Mouse (Mus musculus): ENCODE results near the gene Blmh. TPM values are rescaled to one million over a fixed set of nuclear protein-coding genes. Genes with fewer than 3 reads are reported as not detected.
"Not testable (repeated sequence)": the region's sequence is repeated elsewhere in the genome, so short reads cannot be mapped to it uniquely, and the experiment has no call there.

The Blmh gene
- polyA plus RNA-seq, 1 experiment from 2014 or later, result 118 TPM

DNA sequence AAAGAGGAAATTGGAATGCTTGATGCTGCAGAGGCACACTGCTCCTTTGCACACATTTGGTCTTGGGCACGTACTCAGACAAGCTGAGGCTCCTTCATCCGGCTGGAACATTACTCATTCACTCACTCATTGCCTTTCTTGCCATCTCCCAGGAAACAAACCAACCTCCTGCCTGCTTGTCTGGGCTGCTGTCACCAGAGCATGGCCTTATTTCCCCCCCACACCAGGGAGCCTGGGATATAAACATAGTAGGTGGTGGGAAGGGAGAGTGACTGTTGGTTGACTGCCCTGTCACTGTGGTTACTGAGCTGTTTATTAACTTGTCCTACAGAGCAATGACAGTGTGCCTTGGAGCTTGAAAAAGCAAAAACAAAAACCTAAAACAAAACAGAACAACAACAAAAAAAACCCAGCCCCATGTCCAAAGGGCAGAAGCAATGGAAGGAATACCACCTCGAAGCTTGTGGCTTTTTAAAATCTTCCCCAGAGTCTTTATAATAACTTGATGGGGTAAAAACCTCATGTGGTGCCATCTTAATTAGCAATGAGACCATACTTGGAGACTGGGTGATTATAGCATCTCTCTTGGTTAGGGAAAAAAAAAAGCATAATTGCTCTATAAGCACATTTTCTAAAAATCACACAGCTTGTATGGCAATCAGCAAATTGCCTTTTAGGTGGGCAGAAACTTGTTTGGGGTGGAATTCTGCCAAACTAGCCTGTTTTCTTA lies 13.1 kb upstream of the Blmh start:
- 0 out of 2 replicates have a peak, but pooled peaks have one; percentile 33 for ATAC-seq (ENCODE audit: low FRiP score, low TSS enrichment)
- whole genome bisulfite sequencing, result 45% methylated on average over 3 of the region's 3 CpGs
- Histone ChIP-seq H3K4me3 (ENCODE audit: low read depth, low read length) (no peak overlapping the region), H3K27ac (replicated peaks) (no peak overlapping the region), H3K27me3 (ENCODE audit: control insufficient read depth, insufficient read depth, low read length) (no peaks in the 10 kb centered on the region), H3K9ac (ENCODE audit: low read length) (no peak overlapping the region), H3K36me3 (ENCODE audit: control insufficient read depth, insufficient read depth, low read length) (no peaks in the 10 kb centered on the region), H3K4me2 (replicated peaks; ENCODE audit: low read depth) (no peak overlapping the region), H3K9me3 (ENCODE audit: control insufficient read depth, low read length) (no peaks in the 10 kb centered on the region), H3K4me1 (replicated peaks; ENCODE audit: control insufficient read depth, insufficient read depth) (no peaks in the 10 kb centered on the region)
- TF ChIP-seq EP300 (optimal IDR thresholded peaks at IDR 0.05) (no peak), CTCF (IDR thresholded peaks at IDR 0.05; ENCODE audit: low read depth) (no peak)
- DNase-seq (ENCODE audit: low spot score), result no peak

DNA sequence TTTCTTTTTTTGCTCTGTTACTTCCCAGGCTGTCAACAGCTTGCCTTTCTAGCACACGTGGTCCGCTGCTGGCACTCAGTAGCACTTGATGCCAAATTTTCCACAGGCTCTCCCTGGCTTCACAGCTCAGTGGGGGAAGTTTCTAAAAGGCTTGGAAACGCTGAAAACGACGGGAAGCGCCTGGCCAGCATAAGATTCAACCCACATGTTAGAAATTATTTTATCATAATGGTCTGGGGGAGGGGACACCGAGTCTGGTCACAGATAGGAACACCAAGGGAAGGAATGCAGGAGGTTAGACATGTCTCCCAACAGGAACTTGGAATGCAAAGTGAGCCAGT lies 12.6 kb upstream of the Blmh start:
- no peak for DNase-seq (ENCODE audit: low spot score)

DNA sequence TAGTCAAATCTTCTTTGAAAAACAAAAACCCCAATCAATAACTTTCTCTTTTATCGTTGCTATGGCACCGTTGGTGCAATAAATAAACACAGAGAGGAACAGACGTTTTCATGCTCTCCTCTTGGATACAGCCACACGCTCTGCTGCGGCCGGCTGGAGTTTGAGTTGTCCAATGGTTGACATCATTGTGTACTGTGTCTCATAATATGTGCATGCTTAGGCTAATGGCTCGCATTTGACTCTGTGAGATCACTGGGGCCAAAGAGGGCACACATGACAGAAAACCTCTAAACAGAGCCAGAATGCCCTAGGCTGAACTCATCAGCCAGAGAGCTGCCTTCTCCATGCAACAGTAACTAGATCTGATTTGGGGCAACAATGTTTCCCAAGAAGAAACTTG lies 10.2 kb upstream of the Blmh start:
- no peaks in the 10 kb centered on the region for H3K36me3 ChIP-seq (ENCODE audit: control insufficient read depth, insufficient read depth, low read length)
- no peak overlapping the region for H3K27ac ChIP-seq (replicated peaks)
- TF ChIP-seq EP300 (optimal IDR thresholded peaks at IDR 0.05) (no peak), CTCF (IDR thresholded peaks at IDR 0.05; ENCODE audit: low read depth) (no peak)
- DNase-seq (ENCODE audit: low spot score) (no peak), ATAC-seq (ENCODE audit: low FRiP score, low TSS enrichment) (peak; percentile 76)
- no peaks in the 10 kb centered on the region for H3K27me3 ChIP-seq (ENCODE audit: control insufficient read depth, insufficient read depth, low read length)
- H3K9me3 ChIP-seq (ENCODE audit: control insufficient read depth, low read length), result no peaks in the 10 kb centered on the region
- WGBS, result 35% methylated on average over 7 of the region's 7 CpGs
- no peak overlapping the region for H3K4me3 ChIP-seq (ENCODE audit: low read depth, low read length)
- no peak overlapping the region for H3K4me2 ChIP-seq (replicated peaks; ENCODE audit: low read depth)
- H3K4me1 ChIP-seq (replicated peaks; ENCODE audit: control insufficient read depth, insufficient read depth), result no peaks in the 10 kb centered on the region; the same call in 1 of the 2 replicates
- H3K9ac ChIP-seq (ENCODE audit: low read length), result no peak overlapping the region

More for the DNA sequence above, 12.6 kb upstream of the Blmh start:
- H3K27me3 ChIP-seq (ENCODE audit: control insufficient read depth, insufficient read depth, low read length), result no peaks in the 10 kb centered on the region
- no peaks in the 10 kb centered on the region; the same call in 1 of the 2 replicates for H3K4me1 ChIP-seq (replicated peaks; ENCODE audit: control insufficient read depth, insufficient read depth)
- ATAC-seq (ENCODE audit: low FRiP score, low TSS enrichment), result no peak
- H3K9me3 ChIP-seq (ENCODE audit: control insufficient read depth, low read length), result no peaks in the 10 kb centered on the region
- no peak overlapping the region for H3K9ac ChIP-seq (ENCODE audit: low read length)
- no peak overlapping the region for H3K4me2 ChIP-seq (replicated peaks; ENCODE audit: low read depth)
- no peak for TF ChIP-seq CTCF (IDR thresholded peaks at IDR 0.05; ENCODE audit: low read depth)
- no peak for TF ChIP-seq EP300 (optimal IDR thresholded peaks at IDR 0.05)
- no peak overlapping the region for H3K27ac ChIP-seq (replicated peaks)
- H3K4me3 ChIP-seq (ENCODE audit: low read depth, low read length), result no peak overlapping the region
- 46% methylated on average over 7 of the region's 7 CpGs for WGBS
- no peaks in the 10 kb centered on the region for H3K36me3 ChIP-seq (ENCODE audit: control insufficient read depth, insufficient read depth, low read length)

DNA sequence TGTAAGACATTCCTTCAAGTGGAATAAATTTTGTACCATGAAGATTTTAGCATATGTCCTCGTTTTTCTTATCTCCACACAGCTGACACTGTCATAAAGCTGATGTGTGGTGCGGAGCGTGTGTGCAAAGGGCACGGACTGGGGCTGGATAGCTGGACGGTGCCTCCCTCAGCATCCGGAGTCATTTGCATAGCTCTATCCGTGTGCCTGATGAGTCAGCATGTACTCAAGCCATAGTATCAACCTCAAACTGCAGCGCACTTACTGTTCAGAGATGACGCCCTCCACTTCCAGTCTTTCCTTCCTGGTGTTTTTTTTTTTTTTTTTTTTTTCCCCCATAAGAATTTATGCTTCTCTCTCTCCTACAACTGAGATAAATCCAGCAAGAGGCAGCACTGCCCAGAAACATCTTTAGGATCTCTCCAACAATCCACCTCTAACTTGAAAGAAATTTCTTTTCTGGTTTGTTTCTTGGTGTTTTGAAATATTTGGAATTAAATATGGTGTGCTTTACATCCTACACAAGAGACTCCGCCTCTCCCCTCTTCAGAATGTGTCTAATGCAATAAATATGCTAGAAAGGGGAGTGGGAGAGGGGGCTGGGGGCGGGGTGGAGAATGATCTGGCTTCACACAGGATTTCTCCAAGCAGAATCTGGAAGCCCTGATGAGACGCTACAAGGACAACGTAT lies 7.9 kb upstream of the Blmh start:
- peak; percentile 49 for DNase-seq (ENCODE audit: low spot score)

DNA sequence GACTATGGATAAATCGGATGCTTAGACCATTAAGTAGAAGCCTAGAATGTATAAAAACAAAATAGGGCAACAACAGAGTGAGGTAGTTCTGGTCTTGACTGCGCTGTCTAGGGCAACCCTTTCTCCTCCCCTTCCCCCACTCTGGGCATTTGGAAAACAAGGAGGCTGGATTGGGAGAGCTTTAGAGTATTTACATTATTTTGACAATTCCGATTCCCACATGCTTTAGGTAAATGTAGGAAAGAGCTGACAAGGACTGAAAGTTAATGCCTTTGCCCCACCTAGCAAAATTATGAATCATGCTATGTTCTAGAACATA lies 7.4 kb upstream of the Blmh start:
- no peaks in the 10 kb centered on the region for H3K9me3 ChIP-seq (ENCODE audit: control insufficient read depth, low read length)
- no peak overlapping the region for H3K4me2 ChIP-seq (replicated peaks; ENCODE audit: low read depth)
- H3K36me3 ChIP-seq (ENCODE audit: control insufficient read depth, insufficient read depth, low read length), result no peaks in the 10 kb centered on the region
- no peak for DNase-seq (ENCODE audit: low spot score)
- H3K27ac ChIP-seq (replicated peaks), result peak overlapping the region; percentile 63; the same call in 1 of the 2 replicates
- no peaks in the 10 kb centered on the region for H3K27me3 ChIP-seq (ENCODE audit: control insufficient read depth, insufficient read depth, low read length)
- no peak overlapping the region for H3K4me3 ChIP-seq (ENCODE audit: low read depth, low read length)
- WGBS, result 40% methylated on average over 3 of the region's 3 CpGs
- ATAC-seq (ENCODE audit: low FRiP score, low TSS enrichment), result no peak
- no peak overlapping the region for H3K9ac ChIP-seq (ENCODE audit: low read length)
- TF ChIP-seq EP300 (optimal IDR thresholded peaks at IDR 0.05), result no peak
- no peaks in the 10 kb centered on the region; the same call in 1 of the 2 replicates for H3K4me1 ChIP-seq (replicated peaks; ENCODE audit: control insufficient read depth, insufficient read depth)

More for the DNA sequence above, 7.9 kb upstream of the Blmh start:
- 26% methylated on average over 13 of the region's 13 CpGs for WGBS
- no peak overlapping the region; the same call in 1 of the 2 replicates for H3K4me2 ChIP-seq (replicated peaks; ENCODE audit: low read depth)
- H3K36me3 ChIP-seq (ENCODE audit: control insufficient read depth, insufficient read depth, low read length), result no peaks in the 10 kb centered on the region
- peak; percentile 90 for ATAC-seq (ENCODE audit: low FRiP score, low TSS enrichment)
- no peaks in the 10 kb centered on the region for H3K9me3 ChIP-seq (ENCODE audit: control insufficient read depth, low read length)
- H3K27me3 ChIP-seq (ENCODE audit: control insufficient read depth, insufficient read depth, low read length), result no peaks in the 10 kb centered on the region
- no peaks in the 10 kb centered on the region; the same call in 1 of the 2 replicates for H3K4me1 ChIP-seq (replicated peaks; ENCODE audit: control insufficient read depth, insufficient read depth)
- H3K9ac ChIP-seq (ENCODE audit: low read length), result no peak overlapping the region
- TF ChIP-seq CTCF (IDR thresholded peaks at IDR 0.05; ENCODE audit: low read depth) (no peak), EP300 (optimal IDR thresholded peaks at IDR 0.05) (no peak)
- H3K27ac ChIP-seq (replicated peaks), result peak overlapping the region; percentile 63; the same call in 1 of the 2 replicates
- H3K4me3 ChIP-seq (ENCODE audit: low read depth, low read length), result no peak overlapping the region

DNA sequence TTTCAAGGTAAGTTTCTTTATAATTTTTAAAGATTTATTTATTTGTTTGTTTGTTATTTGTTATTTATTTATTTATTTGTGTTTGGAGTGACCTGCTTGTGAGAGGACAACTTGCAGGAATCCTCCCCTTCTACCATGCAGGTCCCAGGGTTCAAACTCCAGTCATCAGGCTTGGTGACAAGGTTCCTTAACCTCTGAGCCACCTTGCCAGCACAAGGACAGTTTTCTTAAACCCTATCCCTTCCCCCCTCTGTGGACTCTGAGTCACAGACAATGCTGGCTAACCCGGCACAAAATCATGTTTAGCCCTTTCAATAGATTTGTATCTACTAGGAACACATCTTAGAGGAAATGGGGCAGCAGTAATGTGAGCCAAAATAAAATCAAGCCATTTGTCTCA lies 4.0 kb upstream of the Blmh start:
- H3K9ac ChIP-seq (ENCODE audit: low read length), result no peak overlapping the region
- H3K27ac ChIP-seq (replicated peaks), result no peak overlapping the region
- WGBS, result 52% methylated on average over 1 of the region's 1 CpGs
- no peak for DNase-seq (ENCODE audit: low spot score)
- TF ChIP-seq CTCF (IDR thresholded peaks at IDR 0.05; ENCODE audit: low read depth) (no peak), EP300 (optimal IDR thresholded peaks at IDR 0.05) (no peak)
- H3K36me3 ChIP-seq (ENCODE audit: control insufficient read depth, insufficient read depth, low read length), result no peaks in the 10 kb centered on the region
- H3K4me3 ChIP-seq (ENCODE audit: low read depth, low read length), result no peak overlapping the region
- H3K4me1 ChIP-seq (replicated peaks; ENCODE audit: control insufficient read depth, insufficient read depth), result no peaks in the 10 kb centered on the region; the same call in 1 of the 2 replicates
- H3K4me2 ChIP-seq (replicated peaks; ENCODE audit: low read depth), result no peak overlapping the region
- no peak for ATAC-seq (ENCODE audit: low FRiP score, low TSS enrichment)
- no peaks in the 10 kb centered on the region for H3K27me3 ChIP-seq (ENCODE audit: control insufficient read depth, insufficient read depth, low read length)
- no peaks in the 10 kb centered on the region for H3K9me3 ChIP-seq (ENCODE audit: control insufficient read depth, low read length)

DNA sequence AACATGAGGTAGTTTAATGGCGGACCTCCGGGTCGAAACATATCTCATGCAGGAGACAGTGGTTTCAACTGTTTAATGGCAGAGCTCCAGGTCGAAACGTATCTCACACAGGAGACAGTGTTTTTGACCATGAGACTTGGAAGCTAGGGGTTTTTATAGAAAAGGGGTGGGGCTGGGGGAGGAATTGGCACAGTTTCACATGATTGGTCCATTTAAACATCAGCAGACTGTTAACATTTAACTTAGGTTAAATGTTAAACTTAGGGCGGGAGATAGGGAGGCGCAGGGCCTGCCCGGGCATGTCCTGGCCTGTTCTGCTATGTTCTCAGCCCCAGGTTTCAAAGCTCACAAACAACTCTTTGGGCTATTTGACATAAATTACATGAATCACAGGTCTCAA lies 4.0 kb downstream of the Blmh start:
- not testable (repeated sequence) for H3K27ac ChIP-seq (replicated peaks); H3K9me3 ChIP-seq (ENCODE audit: control insufficient read depth, low read length); H3K36me3 ChIP-seq (ENCODE audit: control insufficient read depth, insufficient read depth, low read length); H3K4me3 ChIP-seq (ENCODE audit: low read depth, low read length); ATAC-seq (ENCODE audit: low FRiP score, low TSS enrichment); H3K27me3 ChIP-seq (ENCODE audit: control insufficient read depth, insufficient read depth, low read length); DNase-seq (ENCODE audit: low spot score); H3K4me1 ChIP-seq (replicated peaks; ENCODE audit: control insufficient read depth, insufficient read depth); H3K9ac ChIP-seq (ENCODE audit: low read length); H3K4me2 ChIP-seq (replicated peaks; ENCODE audit: low read depth)
- 71% methylated on average over 8 of the region's 8 CpGs for WGBS
